Mouse (Mus musculus) olfactory bulb, adult 2 months (tissue): ENCODE data around the gene Shisa7.

Source experiments
- CTCF ChIP-seq: fragments of 200-500 bp; IDR thresholded peaks from 2 replicates; pipeline ENCODE4 v1.5.1; 2012; ENCODE audit warnings: low read depth, mild to moderate bottlenecking, low read length, moderate library complexity; ENCODE audit not compliant: insufficient read depth
- POLR2A ChIP-seq: fragments of 200-500 bp; IDR thresholded peaks from 2 replicates; pipeline ENCODE4 v1.6.1; 2012; ENCODE audit warnings: mild to moderate bottlenecking, low read depth, low read length, moderate library complexity; ENCODE audit not compliant: insufficient read depth

DNA sequence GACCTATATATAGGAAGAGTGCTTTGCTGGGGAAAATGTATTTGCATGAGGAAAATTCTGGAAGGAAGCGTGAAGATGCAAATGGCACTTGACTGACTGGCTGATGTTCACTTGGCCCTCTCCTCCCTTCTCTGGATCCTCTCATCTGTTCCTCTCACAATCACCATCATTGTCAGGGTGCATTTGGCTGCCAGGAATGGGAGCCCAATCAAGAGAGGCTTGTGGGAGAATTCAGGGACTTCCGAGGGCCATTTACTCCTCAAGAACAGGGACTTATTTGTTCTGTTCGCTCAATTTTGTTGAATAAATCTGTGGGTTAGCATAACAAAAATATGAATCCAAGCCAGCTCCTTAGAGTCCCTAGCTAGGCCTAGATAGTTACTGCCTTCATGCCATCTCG, 22.8 kb downstream of the Shisa7 start:
- TF ChIP-seq POLR2A: no peak
- no peak for TF ChIP-seq CTCF
